Mouse (Mus musculus) CD8-positive naive resting alpha-beta T cell, adult 57 days (primary cell): ENCODE results near the gene Cd300e. TPM values are rescaled to one million over a fixed set of nuclear protein-coding genes. Genes with fewer than 3 reads are reported as not detected.

Experiments used
- total RNA-seq: library from RNA; stranded (reverse); gene quantifications from one replicate; pipeline ENCODE4 v1.2.4, GENCODE M21; 2023

Gene Cd300e
- total RNA-seq, result 0.55 TPM

DNA sequence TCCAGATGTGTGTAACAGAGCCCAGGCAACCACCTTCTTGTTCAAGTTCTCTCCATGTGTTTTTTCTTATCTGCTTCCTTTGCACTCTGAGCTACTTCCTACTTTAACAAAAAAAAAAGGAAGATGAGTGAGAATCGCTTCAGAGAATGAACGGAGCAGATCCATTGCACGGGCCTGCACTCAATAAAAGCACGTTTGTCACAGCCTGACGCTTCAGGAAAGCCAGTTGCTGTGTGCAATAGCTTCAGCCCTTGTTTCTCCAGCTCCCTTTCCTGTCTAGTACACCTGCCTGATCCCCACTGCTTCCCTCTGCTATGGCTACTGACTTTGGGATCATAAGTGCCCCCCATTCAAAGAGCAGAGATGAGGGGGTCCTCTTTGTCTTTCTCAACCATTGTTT lies at the start of gene Cd300e:
Gene Cd300e, minus strand, starts transcription at position 101 of the 400 bp plus-strand sequence.

DNA sequence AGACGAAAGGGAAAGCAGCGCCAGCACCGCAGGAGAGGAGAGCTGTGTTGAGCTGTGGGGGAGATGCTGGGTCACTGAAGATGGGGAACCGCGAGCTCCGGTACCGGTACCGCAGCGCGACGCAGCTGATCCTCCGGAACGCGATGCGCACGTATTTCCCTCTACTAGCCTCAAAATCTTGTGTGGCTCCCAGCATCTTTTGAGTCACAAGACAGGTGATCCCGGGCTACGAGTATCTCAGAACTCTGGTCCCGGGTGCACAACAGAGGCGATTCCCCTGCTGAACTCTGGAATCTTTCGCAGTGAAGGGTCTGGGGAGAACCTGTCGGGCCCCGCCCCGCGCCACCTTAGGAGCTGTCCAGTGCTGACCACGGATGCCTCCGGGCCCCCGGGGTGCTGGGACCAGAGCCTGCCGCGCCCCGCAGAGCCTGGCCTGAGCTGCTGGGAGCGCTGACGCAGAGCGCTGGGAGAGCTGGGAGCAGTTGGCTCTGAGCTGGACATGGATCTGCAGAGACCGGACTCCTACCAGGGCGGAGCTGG lies 29.5 kb upstream of the Cd300e start, which contains the start of gene Rab37:
Gene Rab37, plus strand, starts transcription at position 70 of the 540 bp plus-strand sequence.

DNA sequence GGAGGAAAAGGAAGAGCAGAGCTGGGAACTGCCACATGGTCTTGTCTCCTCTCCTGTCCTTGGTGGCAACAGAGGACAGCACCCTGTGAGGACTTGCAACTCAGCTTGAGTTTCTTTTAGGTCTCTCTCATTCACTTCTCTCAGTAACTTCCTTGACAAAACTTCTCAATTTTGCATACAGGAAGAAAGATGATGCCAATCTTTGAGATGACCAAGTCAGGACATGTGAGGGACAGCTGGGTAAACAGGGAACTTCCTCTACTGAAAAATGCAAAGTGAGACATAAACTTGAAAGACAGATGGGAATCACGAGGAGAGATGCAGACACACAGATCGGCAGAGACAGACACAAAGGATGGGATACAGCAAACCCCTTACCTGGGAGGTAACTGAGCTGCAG lies 13.7 kb downstream of the Cd300e start, which contains the start of gene Cd300ld3:
Gene Cd300ld3, minus strand, starts transcription at position 151 of the 400 bp plus-strand sequence.

GRCm38 (mm10) chr11:115037669-115038068 lies 24.3 kb downstream of the Cd300e start, which contains the start of gene Cd300ld5:
Cd300ld5 (minus strand) TSS chr11:115037769.

DNA sequence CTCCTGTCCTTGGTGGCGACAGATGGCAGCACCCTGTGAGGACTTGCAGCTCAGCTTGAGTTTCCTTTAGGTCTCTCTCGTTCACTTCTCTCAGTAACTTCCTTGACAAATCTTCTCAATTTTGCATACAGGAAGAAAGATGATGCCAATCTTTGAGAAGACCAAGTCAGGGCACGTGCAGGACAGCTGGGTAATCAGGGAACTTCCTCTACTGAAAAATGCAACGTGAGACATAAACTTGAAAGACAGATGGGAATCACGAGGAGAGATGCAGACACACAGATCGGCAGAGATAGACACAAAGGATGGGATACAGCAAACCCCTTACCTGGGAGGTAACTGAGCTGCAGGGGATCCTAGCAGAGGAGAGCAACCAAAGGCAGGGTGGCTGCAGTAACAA lies 35.1 kb downstream of the Cd300e start, which contains the start of gene Cd300ld4:
Gene Cd300ld4, minus strand, starts transcription at position 101 of the 400 bp plus-strand sequence.

DNA sequence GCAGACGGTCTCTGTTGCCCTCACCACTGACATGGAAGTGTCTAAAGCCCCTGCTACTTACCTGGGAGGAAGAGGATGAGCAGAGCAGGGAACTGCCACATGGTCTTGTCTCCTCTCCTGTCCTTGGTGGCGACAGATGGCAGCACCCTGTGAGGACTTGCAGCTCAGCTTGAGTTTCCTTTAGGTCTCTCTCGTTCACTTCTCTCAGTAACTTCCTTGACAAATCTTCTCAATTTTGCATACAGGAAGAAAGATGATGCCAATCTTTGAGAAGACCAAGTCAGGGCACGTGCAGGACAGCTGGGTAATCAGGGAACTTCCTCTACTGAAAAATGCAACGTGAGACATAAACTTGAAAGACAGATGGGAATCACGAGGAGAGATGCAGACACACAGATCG lies 45.9 kb downstream of the Cd300e start, which contains the start of gene Cd300ld2:
Gene Cd300ld2, minus strand, starts transcription at position 101 of the 400 bp plus-strand sequence.

Other genes with a start within 250 kb of the Cd300e start
- gene Gprc5c, start 211.0 kb downstream of the Cd300e start, total RNA-seq, result not detected
- gene Cd300a, start 172.1 kb downstream of the Cd300e start, total RNA-seq, result 1.2 TPM
- 1.5 TPM for gene Cd300lb, start 127.8 kb downstream of the Cd300e start, total RNA-seq
- not detected for gene Cd300c, start 93.0 kb downstream of the Cd300e start, total RNA-seq
- gene Cd300ld, start 72.3 kb downstream of the Cd300e start, total RNA-seq, result 0.46 TPM
- 0.89 TPM for gene Cd300c2, start 60.3 kb downstream of the Cd300e start, total RNA-seq
- gene Cd300ld2, start 46.0 kb downstream of the Cd300e start, total RNA-seq, result not detected
- not detected for gene Cd300ld4, start 35.2 kb downstream of the Cd300e start, total RNA-seq
- gene Cd300ld5, start 24.4 kb downstream of the Cd300e start, total RNA-seq, result not detected
- not detected for gene Cd300ld3, start 13.8 kb downstream of the Cd300e start, total RNA-seq
- 40.1 TPM for gene Rab37, start 29.3 kb upstream of the Cd300e start, total RNA-seq
- 1.9 TPM for gene Cd300lf, start 71.8 kb upstream of the Cd300e start, total RNA-seq
- gene Slc9a3r1, start 101.2 kb upstream of the Cd300e start, total RNA-seq, result 190 TPM
- 14.4 TPM for gene Tmem104, start 125.3 kb upstream of the Cd300e start, total RNA-seq
- gene Nat9, start 125.7 kb upstream of the Cd300e start, total RNA-seq, result 6.6 TPM
- gene Grin2c, start 205.1 kb upstream of the Cd300e start, total RNA-seq, result not detected
- gene Fdxr, start 214.9 kb upstream of the Cd300e start, total RNA-seq, result 19.3 TPM
- 0.67 TPM for gene Fads6, start 235.5 kb upstream of the Cd300e start, total RNA-seq
- not detected for gene Otop2, start 245.0 kb upstream of the Cd300e start, total RNA-seq